Mouse (Mus musculus): Measurements from ENCODE around the gene Trnau1ap. TPM values are rescaled to one million over a fixed set of nuclear protein-coding genes. Genes with fewer than 3 reads are reported as not detected.

Trnau1ap gene
- polyA plus RNA-seq, 1 experiment from 2014 or later: 79.2 TPM

Other genes starting within 250 kb of the Trnau1ap start
- gene Oprd1, start 185.1 kb downstream of the Trnau1ap start, polyA plus RNA-seq (2016; fragmentation: Nextera tagmentation; extraction: Ambion mirVana): 0.10 TPM in 1 of 2 replicates, not detected in the other
- gene Ythdf2, start 117.2 kb downstream of the Trnau1ap start, polyA plus RNA-seq (2016; fragmentation: Nextera tagmentation; extraction: Ambion mirVana): 150 and 151 TPM in 2 replicates
- 44.8 and 46.4 TPM in 2 replicates for gene Gmeb1, start 67.9 kb downstream of the Trnau1ap start, polyA plus RNA-seq (2016; fragmentation: Nextera tagmentation; extraction: Ambion mirVana)
- 58.3 and 63.8 TPM in 2 replicates for gene Taf12, start 55.2 kb downstream of the Trnau1ap start, polyA plus RNA-seq (2016; fragmentation: Nextera tagmentation; extraction: Ambion mirVana)
- gene Rab42, start 26.2 kb downstream of the Trnau1ap start, polyA plus RNA-seq (2016; fragmentation: Nextera tagmentation; extraction: Ambion mirVana): 0.42 and 1.5 TPM in 2 replicates
- 90.2 and 92.9 TPM in 2 replicates for gene Rcc1, start 24.1 kb upstream of the Trnau1ap start, polyA plus RNA-seq (2016; fragmentation: Nextera tagmentation; extraction: Ambion mirVana)
- 19.7 and 20.7 TPM in 2 replicates for gene Phactr4, start 93.0 kb upstream of the Trnau1ap start, polyA plus RNA-seq (2016; fragmentation: Nextera tagmentation; extraction: Ambion mirVana)
- gene Med18, start 134.4 kb upstream of the Trnau1ap start, polyA plus RNA-seq (2016; fragmentation: Nextera tagmentation; extraction: Ambion mirVana): 22.2 and 27.3 TPM in 2 replicates
- 11.7 TPM in 2 replicates for gene Sesn2, start 181.0 kb upstream of the Trnau1ap start, polyA plus RNA-seq (2016; fragmentation: Nextera tagmentation; extraction: Ambion mirVana)
- 1,144 and 1,189 TPM in 2 replicates for gene Atpif1, start 204.1 kb upstream of the Trnau1ap start, polyA plus RNA-seq (2016; fragmentation: Nextera tagmentation; extraction: Ambion mirVana)
- 176 and 189 TPM in 2 replicates for gene Dnajc8, start 206.0 kb upstream of the Trnau1ap start, polyA plus RNA-seq (2016; fragmentation: Nextera tagmentation; extraction: Ambion mirVana)
- 0.50 and 0.68 TPM in 2 replicates for gene Ptafr, start 234.5 kb upstream of the Trnau1ap start, polyA plus RNA-seq (2016; fragmentation: Nextera tagmentation; extraction: Ambion mirVana)

All from midbrain, embryonic 12.5 days (tissue).